Mouse (Mus musculus): ENCODE data around the gene Stard7. TPM values are rescaled to one million over a fixed set of nuclear protein-coding genes. Genes with fewer than 3 reads are reported as not detected.
"Not testable (repeated sequence)": the region's sequence is repeated elsewhere in the genome, so short reads cannot be mapped to it uniquely, and the experiment has no call there.

Stard7 gene
- total RNA-seq, 1 experiment from 2014 or later, result 123 TPM

GRCm38 (mm10) chr2:127274590-127274989 lies 4.6 kb downstream of the Stard7 start:
- DNase-seq, result no peak

GRCm38 (mm10) chr2:127275551-127276320 lies 5.7 kb downstream of the Stard7 start:
- no peak for DNase-seq

DNA sequence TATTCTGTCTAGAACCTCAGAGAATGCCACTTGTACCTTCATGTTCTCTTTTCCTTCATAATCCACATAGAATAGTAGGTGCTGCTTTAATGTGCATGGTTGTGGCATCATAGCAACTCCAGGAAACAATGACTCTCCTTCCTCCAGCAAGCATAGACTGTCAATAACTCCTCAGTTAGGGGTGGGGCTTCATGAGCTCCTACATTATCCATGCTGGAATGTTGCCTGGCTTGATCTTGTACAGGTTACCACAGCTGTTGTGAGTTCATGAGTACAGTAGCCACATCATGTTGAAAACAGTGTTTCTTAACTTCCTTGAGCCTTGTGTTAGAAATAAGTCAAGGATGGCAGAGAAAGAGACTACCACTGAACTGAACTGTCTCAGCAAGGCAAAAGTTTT lies 8.1 kb downstream of the Stard7 start:
- no peak for DNase-seq

GRCm38 (mm10) chr2:127292250-127292649 lies 22.2 kb downstream of the Stard7 start:
- no peak for DNase-seq

DNA sequence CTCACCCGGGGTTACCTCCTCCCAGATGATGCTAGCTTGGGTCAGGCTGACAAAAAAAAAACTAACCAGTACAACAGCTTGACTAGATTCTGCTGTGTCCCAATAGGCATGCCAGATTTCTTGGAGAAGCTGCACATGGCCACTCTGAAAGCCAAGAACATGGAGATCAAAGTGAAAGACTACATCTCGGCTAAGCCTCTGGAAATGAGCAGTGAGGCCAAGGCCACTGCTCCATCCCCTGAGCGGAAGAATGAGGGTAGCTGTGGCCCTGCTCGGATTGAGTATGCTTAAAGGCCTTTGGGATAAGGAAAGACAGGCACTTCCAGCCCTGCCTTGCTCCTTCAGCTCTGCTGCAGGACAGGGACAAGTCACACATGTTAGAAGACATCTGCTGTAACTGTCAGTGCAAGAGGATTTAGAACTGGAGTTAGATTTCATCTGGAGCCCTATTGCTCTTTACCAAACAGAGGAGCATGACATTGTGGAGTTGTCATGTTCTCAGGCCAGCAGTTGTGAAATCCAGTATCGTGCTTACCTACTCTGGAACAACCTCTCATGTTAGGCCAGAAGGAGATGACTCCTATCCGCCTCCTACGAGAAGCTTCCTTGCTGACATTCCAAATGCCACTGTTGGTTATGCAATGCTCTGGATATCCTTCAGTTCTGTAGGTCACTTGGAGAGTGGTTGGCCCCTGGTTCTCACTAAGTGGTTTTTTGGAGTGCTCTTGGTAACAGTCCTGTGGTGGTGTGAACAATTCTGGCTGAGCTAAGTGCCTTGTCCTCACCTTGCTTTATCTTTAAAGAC lies 27.2 kb downstream of the Stard7 start:
- DNase-seq, result no peak

DNA sequence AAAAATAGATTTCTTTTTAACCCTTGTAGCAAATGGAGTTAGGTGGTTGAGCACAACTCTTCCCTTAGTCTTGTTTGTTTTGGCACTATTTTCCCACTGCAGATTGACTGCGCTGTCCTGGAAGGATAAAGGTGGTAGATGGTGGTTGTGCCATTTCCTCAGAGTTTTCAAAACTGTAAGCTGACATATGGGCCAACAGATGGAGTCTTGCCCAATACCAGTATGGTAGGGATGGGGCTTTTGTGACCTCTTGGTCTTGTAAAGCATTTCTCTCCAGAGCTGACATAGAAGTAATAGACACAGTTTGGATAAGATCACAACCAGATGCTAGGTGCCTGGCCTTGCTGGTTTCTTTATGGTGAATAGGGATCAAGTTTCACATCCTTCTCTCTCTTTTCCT lies 28.0 kb downstream of the Stard7 start:
- no peak for DNase-seq

DNA sequence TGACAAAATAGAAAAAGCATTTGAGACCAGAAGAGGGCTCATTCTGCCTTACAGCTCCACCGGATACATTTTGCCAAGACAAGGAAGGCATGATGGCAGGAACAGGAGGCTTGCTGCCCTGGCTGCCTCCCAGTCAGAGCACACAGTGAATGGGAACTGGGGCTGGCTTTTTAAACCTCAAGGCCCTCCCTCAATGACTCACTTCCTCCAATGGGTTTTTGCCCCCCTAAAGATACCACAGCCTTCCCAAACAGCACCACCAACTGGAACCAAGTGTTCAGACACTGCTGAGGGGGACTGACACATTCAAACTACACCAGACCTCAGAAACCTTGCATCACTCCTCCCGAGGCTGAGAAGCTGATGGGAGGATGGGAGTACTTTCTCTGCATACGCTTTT lies 30.7 kb downstream of the Stard7 start:
- DNase-seq, result peak; percentile 22

- no peak for DNase-seq
These were observed 31.9 kb downstream of the Stard7 start for GRCm38 (mm10) chr2:127301883-127302282.

GRCm38 (mm10) chr2:127304192-127304591 lies 34.2 kb downstream of the Stard7 start:
- DNase-seq, result not testable (repeated sequence)

- DNase-seq, result no peak
These were observed 34.7 kb downstream of the Stard7 start for GRCm38 (mm10) chr2:127304609-127305210.

DNA sequence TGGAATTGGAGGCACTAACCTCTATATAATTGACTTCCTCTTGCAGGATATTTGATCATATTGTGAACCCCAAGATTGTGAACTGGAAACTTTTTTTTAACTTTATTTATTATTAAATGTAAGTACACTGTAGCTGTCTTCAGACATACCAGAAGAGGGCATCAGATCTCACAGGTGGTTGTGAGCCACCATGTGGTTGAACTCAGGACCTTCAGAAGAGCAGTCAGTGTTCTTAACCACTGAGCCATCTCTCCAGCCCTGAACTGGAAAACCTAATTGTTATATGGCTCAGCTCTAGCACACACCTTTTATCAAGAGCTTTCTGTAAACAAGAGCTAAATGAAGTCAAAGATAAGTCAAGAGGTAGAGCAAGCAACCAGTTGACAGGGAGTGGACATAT lies 36.1 kb downstream of the Stard7 start:
- no peak for DNase-seq

DNA sequence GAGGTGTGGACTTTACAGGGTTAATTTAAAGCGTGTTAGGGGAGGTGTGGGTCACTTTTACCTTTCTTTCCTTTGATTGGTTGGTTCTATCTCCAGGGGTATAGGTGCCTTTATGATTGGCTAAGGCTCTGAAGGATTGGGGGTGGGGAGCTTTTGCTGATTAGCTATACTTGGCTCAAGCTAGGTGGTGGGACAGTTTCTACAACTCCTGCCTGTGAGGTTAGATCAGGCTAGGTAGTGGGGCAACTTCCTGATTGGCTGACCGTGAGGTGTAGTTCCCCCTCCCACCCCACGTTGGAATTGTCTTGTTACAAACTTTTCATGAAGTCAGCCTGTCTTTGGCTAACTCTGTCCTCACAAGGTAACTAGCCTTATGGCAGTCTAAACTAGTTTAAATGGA lies 37.2 kb downstream of the Stard7 start:
- DNase-seq, result no peak

DNA sequence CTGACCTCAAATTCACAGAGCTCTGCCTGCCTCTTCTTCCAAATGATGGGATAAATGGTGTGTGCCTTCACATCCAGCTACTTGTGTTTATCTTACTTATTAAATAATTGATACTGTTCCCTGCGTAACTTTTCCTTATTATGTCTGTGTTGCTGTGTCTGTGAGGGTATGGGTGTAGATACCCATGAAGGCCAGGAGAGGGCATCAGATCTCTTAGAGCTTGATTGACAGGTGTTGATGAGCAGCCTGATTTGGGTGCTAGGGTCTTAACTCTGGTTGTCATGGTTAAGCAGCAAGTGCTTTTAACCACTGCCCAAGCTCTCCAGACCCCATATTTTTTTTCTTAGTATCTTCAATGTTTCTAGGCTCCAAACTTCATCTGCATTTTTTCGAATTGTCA lies 38.6 kb downstream of the Stard7 start:
- DNase-seq, result no peak

GRCm38 (mm10) chr2:127310246-127310645 lies 40.2 kb downstream of the Stard7 start:
- DNase-seq, result no peak

GRCm38 (mm10) chr2:127310685-127311084 lies 40.7 kb downstream of the Stard7 start:
- no peak for DNase-seq

DNA sequence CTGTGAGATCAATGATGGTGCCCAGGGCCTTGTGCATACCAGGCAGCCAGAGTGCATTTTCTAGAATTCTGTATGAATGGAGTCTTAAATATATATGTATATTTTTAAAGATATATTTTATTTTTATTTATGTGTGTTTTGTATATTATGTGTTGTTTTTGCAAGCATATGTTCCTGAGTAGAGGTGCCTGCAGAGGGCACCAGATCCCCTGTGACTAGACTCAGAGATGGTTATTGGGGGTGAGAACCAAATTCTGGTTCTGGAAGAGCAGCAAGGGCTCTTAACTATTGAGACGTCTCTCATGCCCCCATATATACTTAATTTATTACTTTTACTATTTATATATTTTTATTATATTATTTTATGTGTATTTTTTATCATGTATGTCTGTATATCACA lies 41.2 kb downstream of the Stard7 start:
- no peak for DNase-seq

DNA sequence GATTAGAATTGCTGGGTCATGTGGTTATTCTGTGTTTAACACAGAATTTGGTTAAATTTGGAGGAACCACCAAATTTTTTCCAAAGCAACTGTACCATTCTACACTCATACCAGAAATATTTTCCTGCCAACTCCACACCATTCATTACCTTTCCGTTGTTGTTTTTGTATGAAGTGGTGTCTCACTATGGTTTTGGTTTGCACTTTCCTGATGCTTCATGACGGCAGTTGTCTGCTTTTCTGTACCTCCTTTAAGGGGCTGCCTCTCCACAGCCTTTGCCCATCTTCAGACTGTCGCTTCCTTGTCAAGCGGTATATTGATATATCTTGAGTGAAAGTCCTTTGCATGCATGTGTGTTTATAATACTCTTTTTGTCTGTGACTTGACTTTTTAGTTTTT lies 42.8 kb downstream of the Stard7 start:
- no peak for DNase-seq

DNA sequence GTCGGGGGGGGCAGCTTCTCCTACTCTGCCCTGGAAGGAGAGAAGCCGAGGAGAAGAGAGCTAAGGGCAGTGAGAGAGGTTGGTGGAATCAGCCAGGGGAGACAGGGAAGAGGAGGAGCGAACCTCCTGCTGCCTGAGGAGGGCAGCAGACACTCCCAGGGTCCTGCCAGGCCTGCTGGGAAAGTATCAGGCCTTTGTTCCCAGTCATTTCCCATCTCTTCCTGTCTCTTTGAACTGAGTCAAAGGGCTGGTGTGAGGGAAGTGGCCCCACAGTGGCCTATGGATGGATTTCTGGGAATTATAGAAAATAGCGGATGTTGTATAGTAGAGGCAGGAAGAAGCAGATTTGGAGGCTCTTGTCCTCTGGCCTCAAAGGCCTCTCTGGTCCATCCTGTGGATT lies 43.9 kb downstream of the Stard7 start:
- DNase-seq, result no peak

- no peak for DNase-seq
These were observed 44.6 kb downstream of the Stard7 start for GRCm38 (mm10) chr2:127314467-127315154.

- no peak for DNase-seq
These were observed 45.1 kb downstream of the Stard7 start for GRCm38 (mm10) chr2:127315155-127315470.

- DNase-seq, result no peak
These were observed 46.4 kb downstream of the Stard7 start for GRCm38 (mm10) chr2:127316431-127316830.

DNA sequence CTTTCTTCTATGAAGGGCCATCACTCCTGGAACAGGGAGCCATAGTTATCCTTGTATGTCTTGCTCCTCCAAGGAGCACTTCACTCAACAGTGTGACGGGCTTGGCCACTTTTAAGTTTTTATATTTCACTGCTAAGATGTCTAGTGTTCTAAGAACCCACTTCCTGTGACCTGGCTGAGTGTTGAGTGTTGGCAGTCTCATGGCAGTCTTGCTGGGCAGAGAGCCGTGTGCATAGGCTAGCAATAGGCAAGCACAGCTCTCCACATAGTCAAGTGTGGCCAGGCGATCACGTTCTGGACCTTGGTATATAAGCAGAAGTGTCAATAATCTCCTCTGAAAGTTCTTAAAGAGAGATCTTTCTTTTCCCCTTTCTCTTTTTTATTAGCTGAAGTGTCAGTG lies 48.1 kb downstream of the Stard7 start:
- DNase-seq, result no peak

- no peak for DNase-seq
These were observed 49.1 kb downstream of the Stard7 start for GRCm38 (mm10) chr2:127319071-127319470.

Measured in adrenal gland, postnatal 14 days (tissue).